Mouse (Mus musculus) cerebellum, adult 2 months (tissue): ENCODE results near the gene Tmem110.

Experiments
- CTCF ChIP-seq: fragments of 200-500 bp; IDR thresholded peaks from 2 replicates; pipeline ENCODE4 v1.5.1; 2011; ENCODE audit warnings: low read depth, mild to moderate bottlenecking, control low read depth, low read length, moderate library complexity, borderline replicate concordance; ENCODE audit not compliant: insufficient read depth
- POLR2A ChIP-seq: fragments of 200-500 bp; IDR thresholded peaks from 2 replicates; pipeline ENCODE4 v1.6.1; 2011; ENCODE audit warnings: low read length, control low read depth, borderline replicate concordance; ENCODE audit not compliant: insufficient read depth

GRCm38 (mm10) chr14:30824456-30824995 lies 864 bp upstream of the Tmem110 start:
- TF ChIP-seq CTCF (no peak), POLR2A (no peak)
